Mouse (Mus musculus) frontal cortex, postnatal 36 days (tissue): ENCODE measurements at regions not wholly inside any gene's neighbourhood (a gene's known extent, or its start where the extent isn't known, plus 50 kb on each side); places are given as distances from the start of the nearest gene placed in this dataset.
A peak's percentile ranks its signal among the peaks of the same experiment; 100 is the strongest.

ENCODE experiments used
- DNase-seq, 2 experiments: peaks; one replicate each; pipeline ENCODE4 v3.0.0; 2022; ENCODE audit warnings: low spot score in 2 of 2

- DNase-seq: peak; percentile 63
Observed at GRCm38 (mm10) chr15:27405721-27406161, 60.7 kb upstream of the Ank start.

- no peak for DNase-seq
Observed at GRCm38 (mm10) chr15:27409856-27410255, 56.6 kb upstream of the Ank start.

GRCm38 (mm10) chr15:27412304-27412703 lies 54.2 kb upstream of the Ank start:
- no peak for DNase-seq

GRCm38 (mm10) chr15:27412761-27413160 lies 53.7 kb upstream of the Ank start:
- DNase-seq: no peak

- peak in 1 of 2 experiments; percentile 11 for DNase-seq
Observed at GRCm38 (mm10) chr15:27413486-27413885, 53.0 kb upstream of the Ank start.

- DNase-seq: no peak
Observed at GRCm38 (mm10) chr15:27414819-27415218, 51.7 kb upstream of the Ank start.
